Mouse (Mus musculus): ENCODE measurements at regions not wholly inside any gene's neighbourhood (a gene's known extent, or its start where the extent isn't known, plus 50 kb on each side); places are given as distances from the start of the nearest gene placed in this dataset.

DNA sequence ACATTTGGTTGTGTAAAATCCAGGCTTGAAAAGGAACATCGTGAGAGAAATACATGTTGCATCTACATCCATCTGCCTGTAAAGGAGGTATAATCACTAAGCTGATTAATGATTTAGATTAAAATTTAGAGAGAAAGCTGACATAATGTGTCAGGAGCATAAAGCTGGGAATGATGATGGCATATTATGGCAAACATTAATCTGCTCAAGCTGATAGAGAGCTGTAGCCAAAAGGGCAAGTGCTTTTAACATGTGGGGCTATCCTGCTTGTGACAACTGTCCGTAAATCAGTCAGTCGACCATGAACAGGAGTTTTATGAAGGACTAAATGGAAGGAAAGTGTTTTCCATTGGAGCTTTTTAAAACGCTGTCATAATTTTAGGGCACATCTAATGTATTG is 74.9 kb upstream of the Cdh9 start:
- Histone ChIP-seq H3K4me1 (replicated peaks; ENCODE audit: control insufficient read depth, insufficient read depth, low read length) (no peaks in the 10 kb centered on the region), H3K27ac (no peak overlapping the region), H3K27me3 (ENCODE audit: control insufficient read depth, insufficient read depth, low read length) (no peaks in the 10 kb centered on the region), H3K36me3 (replicated peaks; ENCODE audit: control insufficient read depth, insufficient read depth) (no peaks in the 10 kb centered on the region), H3K9me3 (ENCODE audit: control insufficient read depth, low read length) (no peaks in the 10 kb centered on the region), H3K4me3 (replicated peaks; ENCODE audit: low read length) (no peak overlapping the region), H3K4me2 (replicated peaks) (no peak overlapping the region), H3K9ac (no peak overlapping the region)
- ATAC-seq (ENCODE audit: low FRiP score): no peak
- DNase-seq (ENCODE audit: low spot score): no peak
- 77% methylated on average over 4 of the region's 4 CpGs for WGBS

GRCm38 (mm10) chr15:16661226-16661625 is 67.3 kb upstream of the Cdh9 start:
- Histone ChIP-seq H3K36me3 (replicated peaks; ENCODE audit: control insufficient read depth, insufficient read depth) (no peaks in the 10 kb centered on the region), H3K4me3 (replicated peaks; ENCODE audit: low read length) (no peak overlapping the region), H3K27me3 (ENCODE audit: control insufficient read depth, insufficient read depth, low read length) (no peaks in the 10 kb centered on the region), H3K9ac (no peak overlapping the region), H3K4me1 (replicated peaks; ENCODE audit: control insufficient read depth, insufficient read depth, low read length) (no peaks in the 10 kb centered on the region), H3K9me3 (ENCODE audit: control insufficient read depth, low read length) (no peaks in the 10 kb centered on the region), H3K27ac (no peak overlapping the region), H3K4me2 (replicated peaks) (no peak overlapping the region)
- DNase-seq (ENCODE audit: low spot score): no peak
- no peak for ATAC-seq (ENCODE audit: low FRiP score)
- WGBS: 84% methylated on average over 3 of the region's 3 CpGs
